Mouse (Mus musculus) cortical plate, adult 2 months (tissue): ENCODE data around the gene Fcho1.

Source experiments
- CTCF ChIP-seq: fragments of 200-500 bp; IDR thresholded peaks from 2 replicates; pipeline ENCODE4 v1.5.1; 2011; ENCODE audit warnings: mild to moderate bottlenecking, control low read depth, low read length; ENCODE audit not compliant: insufficient read depth; ENCODE audit errors: extremely low read depth
- POLR2A ChIP-seq: fragments of 200-500 bp; IDR thresholded peaks from 2 replicates; pipeline ENCODE4 v1.6.1; 2011; ENCODE audit warnings: mild to moderate bottlenecking, low read length, control low read depth; ENCODE audit not compliant: insufficient read depth; ENCODE audit errors: extremely low read depth

DNA sequence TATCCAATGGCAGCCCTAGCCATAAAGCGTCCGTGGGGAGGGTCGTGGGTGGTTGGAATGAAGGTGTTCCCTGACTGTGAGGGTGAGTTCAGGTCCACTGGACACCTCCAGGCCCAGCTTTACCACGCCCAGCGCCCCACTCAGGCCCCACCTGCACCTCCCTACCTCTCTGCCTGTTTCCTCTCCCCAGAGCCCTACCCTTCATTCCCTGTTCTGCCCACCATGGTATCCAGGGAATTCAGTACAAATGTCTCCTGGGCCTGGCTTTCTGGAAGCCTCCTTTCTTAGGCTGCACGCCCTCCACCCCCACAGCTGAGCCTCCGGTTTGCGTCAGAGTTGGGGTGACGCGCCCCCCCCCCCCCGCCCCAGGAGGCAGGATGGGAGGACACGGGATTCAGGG lies 55.3 kb downstream of the Fcho1 start:
- TF ChIP-seq CTCF (no peak), POLR2A (no peak)
